Mouse (Mus musculus) C2C12 (cell line): Measurements from ENCODE around the gene Esrra.

Experiments used
- CEBPB ChIP-seq: IDR thresholded peaks from one replicate; pipeline ENCODE4 v1.6.1; 2011; ENCODE audit warnings: low read depth, mild to moderate bottlenecking, control low read depth, moderate library complexity
- CTCF ChIP-seq: IDR thresholded peaks from one replicate; pipeline ENCODE4 v1.5.1; 2011; ENCODE audit not compliant: control insufficient read depth, insufficient read depth, insufficient read length
- MAX ChIP-seq: IDR thresholded peaks from one replicate; pipeline ENCODE4 v1.6.1; 2011; ENCODE audit warnings: mild to moderate bottlenecking, control low read depth
- MYOD1 ChIP-seq: IDR thresholded peaks from one replicate; pipeline ENCODE4 v1.6.1; 2011; ENCODE audit warnings: low read depth; ENCODE audit not compliant: control insufficient read depth, insufficient read length
- USF1 ChIP-seq: IDR thresholded peaks from one replicate; pipeline ENCODE4 v1.6.1; 2011; ENCODE audit warnings: low read depth, mild to moderate bottlenecking, control low read depth, moderate library complexity

- TF ChIP-seq USF1 = no peak
- TF ChIP-seq CTCF = no peak
- no peak for TF ChIP-seq MAX
- TF ChIP-seq MYOD1 = no peak
- TF ChIP-seq CEBPB = no peak
Measured at GRCm38 (mm10) chr19:6943709-6944108, 22.1 kb upstream of the Esrra start.
